Mouse (Mus musculus) heart, adult 2 months (tissue): Measurements from ENCODE around the gene Aars2. TPM values are rescaled to one million over a fixed set of nuclear protein-coding genes. Genes with fewer than 3 reads are reported as not detected.

Experiments
- DNase-seq, 2 experiments: peaks; one replicate each; pipeline ENCODE4 v3.0.0; 2021
- H3K27ac ChIP-seq: fragments of 200-600 bp; 2 replicates; pipeline ENCODE4 v1.8.1; 2022
- H3K27me3 ChIP-seq: fragments of 200-500 bp; 2 replicates; pipeline ENCODE4 v1.6.1; 2012; ENCODE audit warnings: mild to moderate bottlenecking, low read length, inconsistent platforms, mixed read lengths; ENCODE audit not compliant: control insufficient read depth, insufficient read depth
- H3K36me3 ChIP-seq: fragments of 200-500 bp; 2 replicates; pipeline ENCODE4 v1.6.1; 2012; ENCODE audit warnings: low read length, inconsistent platforms; ENCODE audit not compliant: control insufficient read depth, insufficient read depth
- H3K4me1 ChIP-seq: fragments of 200-500 bp; 2 replicates; pipeline ENCODE4 v1.6.1; 2011; ENCODE audit warnings: low read length; ENCODE audit not compliant: control insufficient read depth, insufficient read depth
- H3K4me3 ChIP-seq: fragments of 200-600 bp; 2 replicates; pipeline ENCODE4 v1.8.1; 2022
- H3K79me2 ChIP-seq: fragments of 200-500 bp; replicated peaks from 2 replicates; pipeline ENCODE4 v1.6.1; 2012; ENCODE audit warnings: mild to moderate bottlenecking, inconsistent platforms, low read length, moderate library complexity, mixed read lengths; ENCODE audit not compliant: control insufficient read depth, insufficient read depth
- H3K9ac ChIP-seq: fragments of 200-500 bp; 2 replicates; pipeline ENCODE4 v1.6.1; 2012; ENCODE audit warnings: low read depth, mild to moderate bottlenecking, control low read depth, inconsistent platforms, low read length, mixed read lengths
- CTCF ChIP-seq: fragments of 200-600 bp; IDR thresholded peaks from 2 replicates; pipeline ENCODE4 v1.8.1; 2022; ENCODE audit warnings: antibody characterized with exemption, mild to moderate bottlenecking, moderate library complexity
- EP300 ChIP-seq: fragments of 200-500 bp; IDR thresholded peaks from 2 replicates; pipeline ENCODE4 v1.6.1; 2011; ENCODE audit warnings: low read depth, low read length, control low read depth; ENCODE audit not compliant: insufficient read depth
- POLR2A ChIP-seq: fragments of 200-500 bp; IDR thresholded peaks from 2 replicates; pipeline ENCODE4 v1.6.1; 2011; ENCODE audit warnings: mild to moderate bottlenecking, low read depth, low read length, control low read depth; ENCODE audit not compliant: insufficient read depth
- WGBS: fragments of 180-500 bp; shearing (Covaris S2); methylation state at CpG from one replicate; pipeline ENCODE4 v1.1.7; 2018; 5-methylcytosine and 5-hydroxymethylcytosine counted together
- intact Hi-C: fragments of 180-260 bp; cut with DNase I; formaldehyde crosslinking; loops from one replicate; pipeline ENCODE4 v1.15.1; 2025
- polyA plus RNA-seq: library from polyadenylated mRNA; depleted of rRNA; stranded (reverse); fragments of >200 nt; gene quantifications from 2 replicates; pipeline ENCODE4 v1.2.3, GENCODE M21; 2012
- total RNA-seq, 2 experiments: library from RNA; stranded (reverse); gene quantifications; 2 replicates each; pipeline ENCODE4 v1.2.3; 2021

Gene Aars2
- total and polyA plus RNA-seq, 3 experiments = 17.2 to 18.4 (median 17.6) TPM

GRCm38 (mm10) chr17:45559732-45560525 is 53.3 kb downstream of the Aars2 start:
- intact Hi-C loops = no loop called here
- H3K79me2 ChIP-seq = no peaks in the 10 kb centered on the region
- no peak overlapping the region for H3K4me3 ChIP-seq
- H3K27ac ChIP-seq = no peak overlapping the region
- H3K4me1 ChIP-seq = peaks cover 5% of the 10 kb centered on the region
- H3K36me3 ChIP-seq = no peaks in the 10 kb centered on the region
- TF ChIP-seq EP300 = no peak
- no peak for TF ChIP-seq CTCF
- TF ChIP-seq POLR2A = no peak
- 90% methylated on average over 15 of the region's 15 CpGs for WGBS
- DNase-seq = no peak
- no peak overlapping the region for H3K9ac ChIP-seq
- no peaks in the 10 kb centered on the region for H3K27me3 ChIP-seq

GRCm38 (mm10) chr17:45563216-45563615 is 56.6 kb downstream of the Aars2 start:
- peaks cover 3% of the 10 kb centered on the region for H3K4me1 ChIP-seq
- DNase-seq = no peak
- H3K4me3 ChIP-seq = no peak overlapping the region
- H3K27ac ChIP-seq = peak overlapping the region; percentile 15; the same call in 1 of the 2 replicates
- H3K79me2 ChIP-seq = no peaks in the 10 kb centered on the region
- peaks cover 3% of the 10 kb centered on the region; the same call in 1 of the 2 replicates for H3K36me3 ChIP-seq
- TF ChIP-seq EP300 (no peak), CTCF (no peak), POLR2A (no peak)
- intact Hi-C loops = no loop called here
- H3K27me3 ChIP-seq = no peaks in the 10 kb centered on the region
- no peak overlapping the region for H3K9ac ChIP-seq
- 65% methylated on average over 12 of the region's 12 CpGs for WGBS

GRCm38 (mm10) chr17:45563655-45564530 is 57.3 kb downstream of the Aars2 start, which contains the start of gene Slc35b2:
Slc35b2 (plus strand) TSS chr17:45563874.
- H3K36me3 ChIP-seq = peaks cover 3% of the 10 kb centered on the region; the same call in 1 of the 2 replicates
- WGBS = under 1% methylated on average over 57 of the region's 61 CpGs
- peak within 1 kb of the TSS; percentile 99 for H3K4me3 ChIP-seq
- peak within 1 kb of the TSS; percentile 93 for H3K9ac ChIP-seq
- no peaks in the 10 kb centered on the region for H3K27me3 ChIP-seq
- intact Hi-C loops = loop anchor here (1.0 kb wide), 1 partner anchor 8 kb away; no protein-coding TSS in a partner anchor
- peak within 1 kb of the TSS; percentile 86 for H3K27ac ChIP-seq
- H3K79me2 ChIP-seq = no peaks in the 10 kb centered on the region
- H3K4me1 ChIP-seq = peaks cover 3% of the 10 kb centered on the region
- DNase-seq = peak; percentile 95 to 97
- TF ChIP-seq POLR2A (peak; percentile 75), CTCF (peak; percentile 95), EP300 (peak; percentile 83)

GRCm38 (mm10) chr17:45564531-45565084 is 58.0 kb downstream of the Aars2 start:
- 22% methylated on average over 17 of the region's 18 CpGs for WGBS
- intact Hi-C loops = loop anchor here (1.0 kb wide), 1 partner anchor 8 kb away; no protein-coding TSS in a partner anchor
- peak overlapping the region; percentile 86 for H3K27ac ChIP-seq
- TF ChIP-seq CTCF = no peak
- no peak for TF ChIP-seq EP300
- TF ChIP-seq POLR2A = no peak
- no peak for DNase-seq
- peaks cover 9% of the 10 kb centered on the region for H3K36me3 ChIP-seq
- H3K4me3 ChIP-seq = peak overlapping the region; percentile 99
- no peaks in the 10 kb centered on the region for H3K27me3 ChIP-seq
- peaks cover 3% of the 10 kb centered on the region for H3K4me1 ChIP-seq
- H3K79me2 ChIP-seq = no peaks in the 10 kb centered on the region
- H3K9ac ChIP-seq = peak overlapping the region; percentile 93

GRCm38 (mm10) chr17:45565103-45565502 is 58.5 kb downstream of the Aars2 start:
- Histone ChIP-seq H3K27ac (no peak overlapping the region), H3K4me3 (no peak overlapping the region), H3K79me2 (no peaks in the 10 kb centered on the region), H3K9ac (no peak overlapping the region), H3K36me3 (peaks cover 11% of the 10 kb centered on the region), H3K27me3 (no peaks in the 10 kb centered on the region), H3K4me1 (peaks cover 3% of the 10 kb centered on the region)
- no peak for DNase-seq
- intact Hi-C loops = no loop called here
- TF ChIP-seq POLR2A (no peak), CTCF (no peak), EP300 (no peak)
- WGBS = 93% methylated on average over 11 of the region's 11 CpGs
